Mouse (Mus musculus): ENCODE measurements at regions not wholly inside any gene's neighbourhood (a gene's known extent, or its start where the extent isn't known, plus 50 kb on each side); places are given as distances from the start of the nearest gene placed in this dataset.

- no peak for TF ChIP-seq MAFK (IDR thresholded peaks at IDR 0.05; ENCODE audit: insufficient read depth, low read depth, low read length)
- no peak for TF ChIP-seq CHD2 (IDR thresholded peaks at IDR 0.05; ENCODE audit: low read depth, low read length)
- TF ChIP-seq ZC3H11A (IDR thresholded peaks at IDR 0.05; ENCODE audit: borderline replicate concordance, low read depth, low read length), result no peak
- no peak for TF ChIP-seq HCFC1 (IDR thresholded peaks at IDR 0.05; ENCODE audit: borderline replicate concordance, insufficient read depth, low read length)
Observed at GRCm38 (mm10) chr9:12690948-12691279, 554.7 kb downstream of the Jrkl start.
